Mouse (Mus musculus): Measurements from ENCODE around the gene St3gal4. TPM values are rescaled to one million over a fixed set of nuclear protein-coding genes. Genes with fewer than 3 reads are reported as not detected.

St3gal4 gene
- total and polyA plus RNA-seq, 3 experiments = 6.2 to 9.3 (median 8.8) TPM

GRCm38 (mm10) chr9:35110567-35110966 lies 8.5 kb downstream of the St3gal4 start:
- Histone ChIP-seq H3K27me3 (replicated peaks) (no peaks in the 10 kb centered on the region), H3K27ac (ENCODE audit: insufficient read depth, low read depth) (no peak overlapping the region), H3K36me3 (replicated peaks in 1 of 2; ENCODE audit: control insufficient read depth in 1 of 2, insufficient read depth in 1 of 2, low read length in 1 of 2) (peaks cover 0 to 4% of the 10 kb centered on the region in 2 experiments), H3K4me2 (ENCODE audit: insufficient read depth, low read depth, poor library complexity, severe bottlenecking) (no peak overlapping the region), H3K79me2 (replicated peaks; ENCODE audit: control insufficient read depth, extremely low read depth, insufficient read depth, poor library complexity, severe bottlenecking) (no peaks in the 10 kb centered on the region), H3K4me3 (replicated peaks in 1 of 3; ENCODE audit: low read depth in 2 of 3, low read length in 2 of 3, poor library complexity in 1 of 3) (no peak overlapping the region), H3K9me3 (replicated peaks; ENCODE audit: low read length) (no peaks in the 10 kb centered on the region), H3K9ac (ENCODE audit: insufficient read depth, low read depth) (no peak overlapping the region), H3K4me1 (ENCODE audit: control insufficient read depth in 1 of 2, insufficient read depth in 2 of 2) (peaks cover 0 to 18% of the 10 kb centered on the region in 2 experiments; a peak in 1 of 4 replicates)
- in situ Hi-C loops (cut with MboI; ENCODE audit: low pct_ligation_motif_present, low pct_unique_long_range_greater_than_20kb, low sequenced_read_pairs) = no loop called here
- no peak for TF ChIP-seq MXI1 (IDR thresholded peaks at IDR 0.05; ENCODE audit: low read depth, low read length)
- TF ChIP-seq RCOR1 (conservative IDR thresholded peaks at IDR 0.05; ENCODE audit: low read depth, low read length) = no peak
- TF ChIP-seq POLR2AphosphoS2 (IDR thresholded peaks at IDR 0.05; ENCODE audit: low read depth, low read length) = no peak
- no peak for TF ChIP-seq ZMIZ1 (IDR thresholded peaks at IDR 0.05; ENCODE audit: low read depth, low read length)
- TF ChIP-seq HCFC1 (IDR thresholded peaks at IDR 0.05; ENCODE audit: low read depth, low read length) = no peak
- no peak for TF ChIP-seq ETS1 (conservative IDR thresholded peaks at IDR 0.05; ENCODE audit: low read depth, low read length)
- TF ChIP-seq UBTF (IDR thresholded peaks at IDR 0.05; ENCODE audit: low read depth, low read length) = no peak
- no peak for TF ChIP-seq NRF1 (IDR thresholded peaks at IDR 0.05; ENCODE audit: low read depth, low read length)
- TF ChIP-seq TBP (conservative IDR thresholded peaks at IDR 0.05; ENCODE audit: low read depth, low read length) = no peak
- TF ChIP-seq JUND (conservative IDR thresholded peaks at IDR 0.05; ENCODE audit: low read depth, low read length) = no peak
- no peak for TF ChIP-seq GABPA (IDR thresholded peaks at IDR 0.05; ENCODE audit: insufficient replicate concordance, low read depth, low read length)
- no peak for TF ChIP-seq NELFE (IDR thresholded peaks at IDR 0.05; ENCODE audit: low read depth, low read length)
- dilution Hi-C loops (cut with MboI; ENCODE audit: extremely low pct_ligation_motif_present, extremely low pct_unique_long_range_greater_than_20kb, low sequenced_read_pairs) = no loop called here
- no peak for DNase-seq (ENCODE audit: extremely low read depth)

- DNase-seq (ENCODE audit: extremely low read depth) = no peak
- no peak overlapping the region for H3K27ac ChIP-seq (ENCODE audit: insufficient read depth, low read depth)
- peaks cover 0 to 4% of the 10 kb centered on the region in 2 experiments for H3K36me3 ChIP-seq (replicated peaks in 1 of 2; ENCODE audit: control insufficient read depth in 1 of 2, insufficient read depth in 1 of 2, low read length in 1 of 2)
- dilution Hi-C loops (cut with MboI; ENCODE audit: extremely low pct_ligation_motif_present, extremely low pct_unique_long_range_greater_than_20kb, low sequenced_read_pairs) (no loop called here), in situ Hi-C loops (cut with MboI; ENCODE audit: low pct_ligation_motif_present, low pct_unique_long_range_greater_than_20kb, low sequenced_read_pairs) (no loop called here)
- no peak overlapping the region for H3K4me3 ChIP-seq (replicated peaks in 1 of 3; ENCODE audit: low read depth in 2 of 3, low read length in 2 of 3, poor library complexity in 1 of 3)
- no peak overlapping the region for H3K9ac ChIP-seq (ENCODE audit: insufficient read depth, low read depth)
- H3K27me3 ChIP-seq (replicated peaks) = no peaks in the 10 kb centered on the region
- no peaks in the 10 kb centered on the region for H3K79me2 ChIP-seq (replicated peaks; ENCODE audit: control insufficient read depth, extremely low read depth, insufficient read depth, poor library complexity, severe bottlenecking)
- peaks cover 0 to 16% of the 10 kb centered on the region in 2 experiments; a peak in 1 of 4 replicates for H3K4me1 ChIP-seq (ENCODE audit: control insufficient read depth in 1 of 2, insufficient read depth in 2 of 2)
- H3K9me3 ChIP-seq (replicated peaks; ENCODE audit: low read length) = no peaks in the 10 kb centered on the region
- H3K4me2 ChIP-seq (ENCODE audit: insufficient read depth, low read depth, poor library complexity, severe bottlenecking) = no peak overlapping the region
- no peak for TF ChIP-seq TCF12 (IDR thresholded peaks at IDR 0.05; ENCODE audit: low read depth, low read length)
- no peak for TF ChIP-seq ZNF384 (IDR thresholded peaks at IDR 0.05; ENCODE audit: low read depth, low read length)
- TF ChIP-seq BHLHE40 (IDR thresholded peaks at IDR 0.05; ENCODE audit: low read depth, low read length) = no peak
- no peak for TF ChIP-seq CHD2 (IDR thresholded peaks at IDR 0.05; ENCODE audit: low read length)
- no peak for TF ChIP-seq JUN (IDR thresholded peaks at IDR 0.05; ENCODE audit: insufficient read depth, low read depth, low read length)
- no peak for TF ChIP-seq TBP (conservative IDR thresholded peaks at IDR 0.05; ENCODE audit: low read depth, low read length)
These were observed 9.0 kb downstream of the St3gal4 start for GRCm38 (mm10) chr9:35110051-35110450.
